Mouse (Mus musculus) olfactory bulb, adult 2 months (tissue): ENCODE results near the gene Gm42417. TPM values are rescaled to one million over a fixed set of nuclear protein-coding genes. Genes with fewer than 3 reads are reported as not detected.

Experiments used
- H3K27ac ChIP-seq: fragments of 200-500 bp; 2 replicates; pipeline ENCODE4 v1.5.1; 2012; ENCODE audit warnings: low read depth, low read length; ENCODE audit not compliant: insufficient read depth
- H3K4me1 ChIP-seq: fragments of 200-500 bp; 2 replicates; pipeline ENCODE4 v1.6.1; 2012; ENCODE audit warnings: low read length; ENCODE audit not compliant: control insufficient read depth, insufficient read depth
- H3K4me3 ChIP-seq: fragments of 200-500 bp; 2 replicates; pipeline ENCODE4 v1.5.1; 2012; ENCODE audit warnings: mild to moderate bottlenecking, low read depth, low read length, moderate library complexity; ENCODE audit not compliant: insufficient read depth
- CTCF ChIP-seq: fragments of 200-500 bp; IDR thresholded peaks from 2 replicates; pipeline ENCODE4 v1.5.1; 2012; ENCODE audit warnings: low read depth, mild to moderate bottlenecking, low read length, moderate library complexity; ENCODE audit not compliant: insufficient read depth
- POLR2A ChIP-seq: fragments of 200-500 bp; IDR thresholded peaks from 2 replicates; pipeline ENCODE4 v1.6.1; 2012; ENCODE audit warnings: mild to moderate bottlenecking, low read depth, low read length, moderate library complexity; ENCODE audit not compliant: insufficient read depth
- WGBS: fragments of 180-500 bp; shearing (Covaris S2); methylation state at CpG from one replicate; pipeline ENCODE4 v1.1.7; 2018; 5-methylcytosine and 5-hydroxymethylcytosine counted together
- polyA plus RNA-seq: library from polyadenylated mRNA; stranded (reverse); fragments of >200 nt; gene quantifications from 2 replicates; pipeline ENCODE4 v1.2.4, GENCODE M21; 2012; ENCODE audit warnings: low replicate concordance; ENCODE audit not compliant: missing spikeins, insufficient read depth, insufficient read length

Gene Gm42417
- polyA plus RNA-seq, 1 experiment, result not detected

DNA sequence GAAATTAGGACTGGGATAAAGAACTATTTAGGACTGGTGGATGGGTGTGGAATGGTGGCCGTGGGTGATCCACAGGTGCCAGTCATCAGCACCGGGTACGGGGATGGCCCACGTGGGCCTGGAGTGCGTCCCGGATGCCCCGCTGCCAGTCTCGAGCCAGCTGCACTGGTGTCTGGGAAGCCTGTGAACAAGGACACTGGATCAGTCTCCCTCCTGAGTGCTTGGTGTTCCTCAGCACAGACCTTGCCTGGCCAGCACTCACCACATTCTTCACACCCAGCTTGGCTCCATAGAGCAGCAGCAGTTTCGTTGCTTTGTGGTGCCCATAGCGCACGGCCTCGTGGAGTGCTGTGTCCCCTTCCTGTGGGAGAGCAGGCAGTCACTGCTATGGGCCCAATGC is 7.8 kb downstream of the Gm42417 start:
- H3K27ac ChIP-seq, result no peak overlapping the region
- H3K4me1 ChIP-seq, result peaks cover 17% of the 10 kb centered on the region
- no peak for TF ChIP-seq POLR2A
- TF ChIP-seq CTCF, result no peak
- 93% methylated on average over 12 of the region's 12 CpGs for WGBS
- no peak overlapping the region for H3K4me3 ChIP-seq

- peaks cover 14% of the 10 kb centered on the region for H3K4me1 ChIP-seq
- H3K4me3 ChIP-seq, result no peak overlapping the region
- TF ChIP-seq CTCF (no peak), POLR2A (no peak)
- H3K27ac ChIP-seq, result no peak overlapping the region
- WGBS, result 81% methylated on average over 7 of the region's 7 CpGs
These were observed 8.3 kb downstream of the Gm42417 start for GRCm38 (mm10) chr1:36530962-36531361.

DNA sequence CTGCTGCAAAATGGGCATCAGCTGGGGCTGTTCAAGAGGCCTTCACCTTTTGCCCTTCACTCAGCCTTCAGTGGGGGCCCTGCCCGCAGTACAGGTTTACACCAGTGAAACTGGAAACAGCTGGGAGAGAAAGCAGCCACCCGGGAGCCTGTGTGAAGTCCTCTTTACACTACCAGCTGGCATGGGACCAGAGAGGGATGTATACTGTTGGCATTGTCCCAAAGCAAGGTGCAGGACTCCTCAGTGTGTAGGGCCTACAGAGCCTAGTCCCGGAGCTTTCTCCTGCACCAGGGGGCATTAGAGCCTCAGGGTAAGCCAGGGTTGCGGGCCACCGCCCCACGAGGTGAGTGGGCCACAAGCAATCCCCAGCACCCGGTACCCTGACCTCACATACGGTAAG is 8.7 kb downstream of the Gm42417 start:
- 71% methylated on average over 8 of the region's 8 CpGs for WGBS

GRCm38 (mm10) chr1:36529875-36530274 is 9.4 kb downstream of the Gm42417 start:
- H3K27ac ChIP-seq, result no peak overlapping the region
- TF ChIP-seq POLR2A, result no peak
- no peak for TF ChIP-seq CTCF
- WGBS, result 94% methylated on average over 4 of the region's 4 CpGs
- peaks cover 5% of the 10 kb centered on the region; the same call in 1 of the 2 replicates for H3K4me1 ChIP-seq
- H3K4me3 ChIP-seq, result no peak overlapping the region

More for the DNA sequence above, 8.7 kb downstream of the Gm42417 start:
- Histone ChIP-seq H3K27ac (no peak overlapping the region), H3K4me1 (peaks cover 9% of the 10 kb centered on the region), H3K4me3 (no peak overlapping the region)
- TF ChIP-seq CTCF (no peak), POLR2A (no peak)

DNA sequence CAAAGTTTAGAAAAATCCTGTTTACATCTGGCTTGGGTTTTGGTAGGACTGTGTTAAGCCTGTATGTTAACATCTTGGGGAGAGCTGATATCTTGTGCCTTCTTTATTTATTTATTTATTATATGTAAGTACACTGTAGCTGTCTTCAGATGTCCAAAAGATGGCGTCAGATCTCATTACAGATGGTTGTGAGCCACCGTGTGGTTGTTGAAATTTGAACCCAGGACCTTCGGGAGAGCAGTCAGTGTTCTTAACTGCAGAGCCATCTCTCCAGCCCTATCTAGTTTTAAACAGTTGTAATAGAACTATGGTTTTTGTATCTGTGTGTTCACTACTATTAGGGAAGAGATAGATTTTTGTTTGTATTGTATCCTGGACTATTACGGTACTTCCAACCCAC is 10.0 kb downstream of the Gm42417 start:
- Histone ChIP-seq H3K4me1 (no peaks in the 10 kb centered on the region), H3K4me3 (no peak overlapping the region), H3K27ac (no peak overlapping the region)
- 86% methylated on average over 4 of the region's 4 CpGs for WGBS
- TF ChIP-seq POLR2A (no peak), CTCF (no peak)

GRCm38 (mm10) chr1:36528351-36528750 is 10.9 kb downstream of the Gm42417 start:
- Histone ChIP-seq H3K4me1 (no peaks in the 10 kb centered on the region), H3K4me3 (no peak overlapping the region), H3K27ac (no peak overlapping the region)
- WGBS, result 24% methylated on average over 1 of the region's 1 CpGs
- TF ChIP-seq CTCF (no peak), POLR2A (no peak)

DNA sequence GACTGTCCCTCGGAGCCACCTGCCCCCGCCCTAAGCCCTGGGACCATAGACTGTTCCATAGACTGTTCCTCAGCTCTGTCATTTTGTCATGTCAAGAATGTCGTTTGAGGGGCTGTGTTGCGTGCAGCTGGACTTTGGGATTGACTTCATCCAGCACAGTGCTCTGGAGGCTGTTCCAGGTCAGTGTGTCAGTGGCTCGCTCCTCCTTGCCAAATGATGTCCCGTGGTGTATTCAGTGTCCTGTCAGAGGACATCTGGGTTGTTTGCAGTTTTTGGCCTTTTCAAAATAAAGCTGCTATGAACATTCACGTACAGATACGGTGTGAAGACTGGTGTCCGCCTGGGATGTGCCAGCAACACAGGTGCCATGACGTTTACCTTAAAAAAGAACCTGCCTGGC is 12.3 kb downstream of the Gm42417 start:
- Histone ChIP-seq H3K4me3 (no peak overlapping the region), H3K4me1 (no peaks in the 10 kb centered on the region), H3K27ac (no peak overlapping the region)
- WGBS, result 93% methylated on average over 10 of the region's 10 CpGs
- TF ChIP-seq CTCF, result no peak
- no peak for TF ChIP-seq POLR2A

DNA sequence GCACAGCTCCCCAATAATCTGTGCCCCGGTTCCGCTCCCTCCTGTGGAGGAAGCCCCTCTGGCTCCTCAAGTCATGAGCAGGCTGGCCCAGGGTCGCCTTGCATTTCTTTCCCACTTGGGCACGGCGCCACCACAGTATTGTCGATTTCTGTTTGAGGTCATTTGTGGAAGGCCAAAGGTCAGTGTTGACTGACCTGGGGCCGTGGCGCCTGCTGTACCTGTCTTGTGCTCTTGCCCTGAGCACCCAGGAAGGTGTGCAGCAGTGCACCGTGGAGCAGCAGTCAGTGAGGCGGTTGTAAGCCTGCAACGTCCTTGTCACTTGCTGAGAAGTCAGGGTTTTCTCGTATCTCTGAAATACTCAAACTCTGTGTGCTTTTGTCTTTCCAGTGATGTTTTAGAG is 13.5 kb downstream of the Gm42417 start:
- H3K27ac ChIP-seq, result no peak overlapping the region
- H3K4me3 ChIP-seq, result no peak overlapping the region
- H3K4me1 ChIP-seq, result no peaks in the 10 kb centered on the region
- TF ChIP-seq POLR2A, result no peak
- TF ChIP-seq CTCF, result no peak
- 94% methylated on average over 12 of the region's 12 CpGs for WGBS

- no peak overlapping the region for H3K27ac ChIP-seq
- WGBS, result 89% methylated on average over 5 of the region's 5 CpGs
- TF ChIP-seq POLR2A, result no peak
- TF ChIP-seq CTCF, result no peak
- H3K4me3 ChIP-seq, result no peak overlapping the region
- peaks cover under 1% of the 10 kb centered on the region; the same call in 1 of the 2 replicates for H3K4me1 ChIP-seq
These were observed 15.2 kb downstream of the Gm42417 start for GRCm38 (mm10) chr1:36524058-36524457.
